In genomic region chr19:24217851-24218250, GRCm38 (mm10) we compare ENCODE assay signal across 28 mouse cellular contexts. TPM values are rescaled to one million over a fixed set of nuclear protein-coding genes. Genes with fewer than 3 reads are reported as not detected.
DNase-seq lines count a peak whose midpoint lies in the region; ATAC-seq and TF ChIP-seq lines count a peak whose summit lies in the region.
"Had no signal": no experiment of that assay in that cellular context is flagged by ENCODE, and none has a peak within 500 bp of the region (broad histone marks: within the 10 kb centered on the region; RNA-seq: fewer than 3 reads in every experiment).

No protein-coding gene starts in this region.

- peak overlapping the region; percentile 37; the same call in 1 of the 2 replicates for H3K27ac ChIP-seq in ES-E14 (ENCODE audit: insufficient read depth, low read depth, low read length, poor library complexity, severe bottlenecking)
- H3K27ac ChIP-seq: embryonic facial prominence, embryonic 10.5 days; embryonic facial prominence, embryonic 13.5 days; forebrain, embryonic 12.5 days; heart, embryonic 10.5 days; heart, embryonic 13.5 days; hindbrain, embryonic 12.5 days; hindbrain, embryonic 15.5 days had no signal

- H3K9ac ChIP-seq in ES-E14 (ENCODE audit: insufficient read depth, low read depth, low read length, poor library complexity, severe bottlenecking), result no peak overlapping the region
- H3K9ac ChIP-seq: embryonic facial prominence, embryonic 13.5 days; forebrain, embryonic 12.5 days; heart, embryonic 13.5 days; hindbrain, embryonic 12.5 days; hindbrain, embryonic 15.5 days had no signal

- no peak for ATAC-seq in cerebellum, adult (ENCODE audit: insufficient number of reproducible peaks, low FRiP score, low TSS enrichment)
- ATAC-seq in CD4-positive, CD25-positive, alpha-beta regulatory T cell, adult 4 months, result no peak
- ATAC-seq: forebrain, embryonic 16.5 days; intestine, embryonic 16.5 days had no signal

- TF ChIP-seq CTCF in E14TG2a.4 (conservative IDR thresholded peaks at IDR 0.05; ENCODE audit: low read length), result no peak

- H3K4me1 ChIP-seq in E14TG2a.4 (replicated peaks; ENCODE audit: low read depth, low read length) (peaks cover 96% of the 10 kb centered on the region), ES-E14 (ENCODE audit: control insufficient read depth in 2 of 2, insufficient read depth in 2 of 2, low read length in 2 of 2, poor library complexity in 1 of 2) (peaks cover 17 to 27% of the 10 kb centered on the region in 2 experiments)
- H3K4me1 ChIP-seq: hindbrain, embryonic 15.5 days had no signal

- in situ Hi-C loops in ES-E14 (cut with MboI; ENCODE audit: low sequenced_read_pairs in 2 of 2, unreplicated experiment in 2 of 2), result no loop called here

- DNase-seq in 416B (ENCODE audit: low read depth) (peak; percentile 32), ES-E14 (ENCODE audit: low read depth, low spot score) (no peak)
- DNase-seq in induced T-regulatory cell, adult 2 months (ENCODE audit: low read depth), result peak; percentile 7
- DNase-seq: adrenal gland, postnatal 10 days; adrenal gland, postnatal 36 days; cerebellum, adult 11 months; cerebellum, adult 2 months; cerebellum, adult 9-11 months; cerebellum, postnatal 36 days; embryo, embryonic 11 days; gastrocnemius, postnatal 10 days; heart, adult 18-20 months; heart, postnatal 14 days; kidney, adult 18-20 months had no signal

- no peaks in the 10 kb centered on the region for H3K27me3 ChIP-seq in E14TG2a.4 (ENCODE audit: insufficient read depth, low read length)
- H3K27me3 ChIP-seq: CH12.LX; heart, embryonic 13.5 days; hindbrain, embryonic 15.5 days had no signal

- H3K36me3 ChIP-seq in E14TG2a.4 (ENCODE audit: insufficient read depth, low read length) (peaks cover 31% of the 10 kb centered on the region), ES-E14 (ENCODE audit: control insufficient read depth, insufficient read depth, low read length, poor library complexity, severe bottlenecking) (peaks cover 2% of the 10 kb centered on the region; the same call in 1 of the 2 replicates)
- H3K36me3 ChIP-seq: embryonic facial prominence, embryonic 10.5 days; embryonic facial prominence, embryonic 13.5 days; forebrain, embryonic 12.5 days; heart, embryonic 10.5 days; heart, embryonic 13.5 days; hindbrain, embryonic 12.5 days; hindbrain, embryonic 15.5 days had no signal

- H3K9me3 ChIP-seq in E14TG2a.4 (ENCODE audit: low read length), result no peaks in the 10 kb centered on the region
- no peaks in the 10 kb centered on the region for H3K9me3 ChIP-seq in ES-E14 (ENCODE audit: control insufficient read depth, insufficient read depth, low read depth, low read length)
- H3K9me3 ChIP-seq: embryonic facial prominence, embryonic 10.5 days; embryonic facial prominence, embryonic 13.5 days; forebrain, embryonic 12.5 days; heart, embryonic 10.5 days; heart, embryonic 13.5 days; hindbrain, embryonic 12.5 days; hindbrain, embryonic 15.5 days had no signal

- H3K4me3 ChIP-seq in E14TG2a.4 (replicated peaks; ENCODE audit: low read length), result peak overlapping the region; percentile 39
- H3K4me3 ChIP-seq in ES-E14 (ENCODE audit: insufficient read depth in 1 of 2, low read depth in 1 of 2, low read length in 2 of 2, poor library complexity in 1 of 2, severe bottlenecking in 1 of 2), result peak overlapping the region in 1 of 2 experiments; percentile 19; a peak in 1 of 4 replicates
- H3K4me3 ChIP-seq: embryonic facial prominence, embryonic 10.5 days; embryonic facial prominence, embryonic 13.5 days; erythroblast, embryonic 14.5 days; forebrain, embryonic 12.5 days; heart, embryonic 10.5 days; heart, embryonic 13.5 days; hindbrain, embryonic 12.5 days; hindbrain, embryonic 15.5 days had no signal

TF ChIP-seq in ES-E14, 5 proteins besides CTCF, POLR2A, EP300 and RAD21:
- TF ChIP-seq ZNF384 (IDR thresholded peaks at IDR 0.05; ENCODE audit: low read depth, low read length), result no peak
- no peak for TF ChIP-seq CHD2 (IDR thresholded peaks at IDR 0.05; ENCODE audit: low read depth, low read length)
- TF ChIP-seq ZC3H11A (IDR thresholded peaks at IDR 0.05; ENCODE audit: borderline replicate concordance, low read depth, low read length), result no peak
- TF ChIP-seq MAFK (IDR thresholded peaks at IDR 0.05; ENCODE audit: insufficient read depth, low read depth, low read length), result no peak
- TF ChIP-seq HCFC1 (IDR thresholded peaks at IDR 0.05; ENCODE audit: borderline replicate concordance, insufficient read depth, low read length), result no peak
TF ChIP-seq in ES-E14: peak in this region for 0.

RNA-seq across cellular contexts. Expression of gene Tjp2, which starts 7.0 kb away (rescaled TPM):
- 97.3 and 104 TPM in 2 replicates for total RNA-seq in ES-E14 (2012; rRNA removed)
- 1 to 10 TPM; 4.2 to 4.6 TPM for polyA plus RNA-seq in CD4-positive, CD25-positive, alpha-beta regulatory T cell, adult 4 months (2017; shearing (Covaris generic))
